Mouse (Mus musculus) thymus, postnatal 0 days (tissue): ENCODE measurements around the gene Tnfrsf13b. TPM values are rescaled to one million over a fixed set of nuclear protein-coding genes. Genes with fewer than 3 reads are reported as not detected.

ENCODE experiments used
- DNase-seq: peaks from one replicate; pipeline ENCODE4 v3.0.0-alpha.2; 2015; ENCODE audit warnings: low spot score
- polyA plus RNA-seq: library from polyadenylated mRNA; unstranded; fragments of >200 nt; fragmentation: Nextera tagmentation; extraction: Ambion mirVana; gene quantifications from 2 replicates; pipeline ENCODE4 v1.2.1, GENCODE M21; 2015

Tnfrsf13b gene
- 51.8 and 56.0 TPM in 2 replicates for polyA plus RNA-seq

DNA sequence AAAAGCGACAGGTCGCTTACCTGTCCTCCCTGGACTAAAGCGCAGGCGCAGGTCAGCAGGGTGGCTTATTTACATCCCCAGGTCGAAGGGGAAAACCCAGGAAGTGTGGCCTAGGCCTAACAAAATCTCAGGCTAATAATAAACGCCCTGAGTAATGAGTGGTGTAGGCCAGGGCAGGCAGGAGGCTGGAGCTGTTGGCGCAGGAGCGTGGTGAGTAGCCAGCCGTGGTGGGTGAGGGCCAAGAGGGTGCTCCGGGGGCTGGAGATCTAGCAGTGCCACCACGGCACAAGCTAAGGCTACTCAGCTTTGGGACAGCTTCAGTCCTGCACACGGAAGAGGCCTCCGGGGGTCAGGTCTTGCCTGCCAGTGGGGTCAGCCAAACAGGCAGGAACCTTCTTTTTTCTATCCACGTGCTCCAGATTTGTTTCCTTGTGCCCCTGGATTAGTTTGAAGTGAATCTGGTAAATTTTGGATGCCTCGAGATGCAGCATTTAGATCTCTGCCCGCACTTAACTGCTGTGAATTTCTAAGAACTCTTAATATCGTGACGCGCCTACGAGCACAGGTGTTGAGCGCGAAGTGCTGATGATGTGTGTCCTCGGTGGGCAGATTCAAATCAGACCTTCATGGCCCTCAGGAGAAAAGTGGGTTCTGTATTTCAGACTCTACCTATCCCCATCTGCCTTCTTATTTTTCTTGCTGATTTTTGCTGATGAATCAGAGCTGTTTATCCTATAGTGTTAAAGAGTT lies at the start of gene Tnfrsf13b:
Gene Tnfrsf13b, plus strand, starts transcription at position 150 of the 750 bp plus-strand sequence.
- no peak for DNase-seq

DNA sequence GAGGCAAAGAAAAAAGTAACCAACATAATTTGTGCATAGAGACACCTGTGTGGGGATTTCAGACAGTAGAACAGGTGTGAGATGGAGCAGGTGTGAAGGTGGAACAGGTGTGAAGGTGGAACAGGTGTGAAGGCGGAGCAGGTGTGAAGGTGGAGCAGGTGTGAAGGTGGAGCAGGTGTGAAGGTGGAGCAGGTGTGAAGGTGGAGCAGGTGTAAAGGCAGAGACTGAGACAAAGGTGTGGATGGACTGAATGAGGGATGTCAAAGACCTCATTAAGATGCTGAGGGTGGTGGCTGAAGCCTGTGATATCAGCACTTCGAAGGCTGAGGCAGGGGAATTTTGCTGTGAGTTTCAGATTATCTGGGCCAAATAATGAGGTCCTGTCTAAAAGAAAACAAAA lies 44.9 kb upstream of the Tnfrsf13b start:
- no peak for DNase-seq

DNA sequence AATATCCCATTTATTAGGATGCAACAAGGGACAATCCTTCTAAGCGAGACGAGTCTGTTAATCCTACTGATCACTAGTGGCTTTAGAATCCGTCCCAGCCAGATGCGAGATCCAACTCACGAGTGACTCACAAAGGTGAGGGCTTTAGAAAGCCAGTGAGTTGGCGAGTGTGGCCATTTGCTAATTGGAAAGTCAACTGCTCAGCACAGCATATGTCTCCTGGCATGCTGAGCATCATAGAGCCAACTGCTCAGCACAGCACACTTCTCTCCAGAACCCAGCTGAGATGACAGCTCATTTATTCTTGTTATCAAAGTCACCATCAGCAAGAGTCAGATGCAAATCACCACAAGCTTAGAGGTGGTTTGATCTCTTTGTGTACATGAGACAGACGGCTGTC lies 36.4 kb upstream of the Tnfrsf13b start:
- DNase-seq = no peak

DNA sequence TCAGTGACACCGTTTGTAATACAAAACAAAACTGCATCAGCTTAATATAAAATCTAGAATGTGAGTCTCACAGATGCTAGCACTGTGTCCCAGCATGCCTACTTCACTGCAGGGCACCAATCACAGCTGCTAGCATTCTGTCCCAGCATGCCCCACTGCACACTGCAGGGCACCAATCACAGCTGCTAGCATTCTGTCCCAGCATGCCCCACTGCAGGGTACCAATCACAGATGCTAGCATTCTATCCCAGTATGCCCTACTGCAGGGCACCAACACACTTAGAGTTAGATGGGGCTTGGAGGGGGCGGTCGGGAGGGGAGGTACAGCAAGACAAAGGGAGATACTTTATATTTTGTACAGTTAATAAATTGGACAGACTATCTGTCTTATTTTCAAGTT lies 35.4 kb upstream of the Tnfrsf13b start:
- DNase-seq = no peak

DNA sequence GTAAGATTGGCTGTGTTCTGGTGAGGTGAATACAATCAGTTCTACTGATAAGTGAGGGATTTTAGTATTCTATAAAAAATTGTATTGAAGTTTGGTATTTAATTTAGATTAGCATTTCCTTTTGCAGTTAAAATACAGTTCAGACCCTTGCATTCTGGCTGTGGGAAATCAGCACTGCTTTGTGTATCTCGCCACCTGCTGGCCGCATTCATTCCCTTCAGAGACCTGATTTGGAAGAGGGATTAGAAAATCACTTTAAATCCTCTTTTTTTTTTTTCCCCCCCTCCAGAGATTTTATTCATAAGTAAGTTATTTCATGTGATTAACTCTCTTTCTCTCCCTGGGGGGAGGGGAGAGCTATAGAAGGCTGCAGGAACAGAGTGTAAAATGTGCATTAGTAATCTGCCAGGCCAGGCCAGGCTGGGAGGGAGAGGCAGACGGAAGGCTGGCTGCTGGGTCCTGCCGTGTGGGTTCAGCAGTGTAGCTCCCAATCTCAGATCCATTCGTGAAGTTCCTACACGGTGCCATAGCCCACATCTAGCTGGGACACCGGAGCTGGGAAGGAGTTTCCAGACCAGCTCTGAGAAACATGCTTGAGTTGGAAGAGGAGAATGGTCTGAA lies 34.8 kb upstream of the Tnfrsf13b start:
- peak; percentile 48 for DNase-seq

DNA sequence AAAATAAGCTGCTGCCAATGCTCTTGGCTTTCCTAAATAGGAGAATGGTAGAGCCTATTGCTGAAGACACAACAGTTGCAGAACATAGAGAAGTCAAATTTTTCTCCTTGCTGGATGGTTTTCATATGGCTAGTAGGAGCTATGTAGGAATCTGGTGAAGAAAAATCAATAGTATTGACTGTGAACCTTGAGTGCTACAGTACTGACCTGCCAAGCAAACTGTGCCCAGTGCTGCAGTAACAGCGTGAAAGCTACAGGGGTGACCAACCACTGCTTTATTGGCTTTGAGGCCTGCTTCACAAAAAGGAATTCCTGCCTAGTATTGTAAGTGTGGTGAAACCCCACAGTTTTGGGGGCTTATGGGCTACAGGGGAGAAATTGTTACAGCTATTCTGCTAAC lies 28.5 kb upstream of the Tnfrsf13b start:
- DNase-seq = no peak

DNA sequence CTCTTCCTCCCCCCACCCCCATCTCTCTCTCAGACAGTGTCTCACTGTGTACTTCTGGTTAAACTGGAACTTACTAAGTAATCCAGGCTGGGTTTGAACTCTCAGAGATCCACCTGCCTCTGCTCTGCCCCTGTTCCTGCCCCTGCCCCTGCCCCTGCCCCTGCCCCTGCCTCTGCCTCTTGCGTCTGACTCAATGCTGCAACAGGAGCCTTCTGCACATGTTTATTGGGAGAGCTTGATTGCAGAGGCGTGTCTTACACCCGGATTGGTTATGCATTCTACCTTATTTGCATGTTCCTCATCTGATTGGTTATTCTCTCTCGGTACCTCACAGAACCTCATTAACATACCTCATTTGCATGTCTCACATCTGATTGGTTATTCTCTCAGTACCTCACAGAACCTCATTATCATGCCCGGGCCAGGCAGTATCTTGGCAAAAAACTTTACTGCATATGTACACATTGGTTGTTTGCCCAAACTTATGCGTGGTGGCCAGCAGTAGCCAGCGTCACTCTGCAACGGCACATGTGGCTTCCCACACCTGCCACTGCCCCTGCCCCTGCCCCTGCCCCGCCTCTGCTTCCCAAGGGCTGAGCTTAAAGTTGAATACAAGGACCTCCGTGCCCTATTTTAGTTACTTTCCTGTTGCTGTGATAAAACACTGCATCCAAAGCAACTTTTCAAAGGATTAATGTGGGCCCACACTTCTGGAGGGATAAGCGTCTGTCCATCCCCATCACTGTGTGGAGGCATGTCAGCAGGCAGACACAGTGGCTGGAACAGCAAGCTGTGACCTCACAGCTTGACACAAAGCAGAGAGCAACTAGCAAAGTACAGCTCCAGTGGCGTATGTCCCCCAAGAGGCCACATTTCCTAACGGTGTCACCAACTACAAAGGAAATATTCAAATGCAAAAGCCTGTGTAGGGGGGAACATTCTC lies 23.9 kb upstream of the Tnfrsf13b start:
- DNase-seq = no peak

DNA sequence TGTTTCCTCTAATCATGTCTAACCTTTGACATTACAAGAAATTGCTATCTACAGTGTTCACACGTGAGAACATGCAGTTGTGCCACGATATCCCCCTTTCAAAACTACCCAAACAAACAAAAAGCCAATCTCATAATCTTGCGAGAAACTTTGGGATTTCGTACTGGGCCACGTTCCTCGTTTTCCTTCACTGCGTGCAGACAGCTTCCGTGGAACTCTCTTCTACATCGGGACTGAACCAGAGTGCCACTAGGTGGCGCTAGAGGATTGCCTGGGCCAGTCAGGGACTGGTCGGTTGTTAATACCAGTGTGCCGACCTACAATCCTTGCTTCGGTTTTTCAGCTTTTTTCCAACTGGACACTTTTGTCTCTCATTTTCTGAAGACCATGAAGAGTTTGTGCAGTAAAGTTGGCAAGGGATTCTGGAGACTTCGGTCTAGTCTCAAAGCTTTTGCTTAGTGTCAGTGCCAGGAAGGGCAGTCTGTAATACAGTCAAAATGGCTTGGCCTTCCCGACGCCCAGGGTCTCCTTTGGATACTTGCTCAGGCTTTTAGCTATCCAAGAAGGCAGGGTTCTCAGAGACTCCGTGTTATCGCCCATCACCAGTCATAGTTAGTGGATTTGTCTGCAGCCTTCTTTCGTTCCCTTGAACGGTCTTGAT lies 22.2 kb upstream of the Tnfrsf13b start:
- peak; percentile 85 for DNase-seq

DNA sequence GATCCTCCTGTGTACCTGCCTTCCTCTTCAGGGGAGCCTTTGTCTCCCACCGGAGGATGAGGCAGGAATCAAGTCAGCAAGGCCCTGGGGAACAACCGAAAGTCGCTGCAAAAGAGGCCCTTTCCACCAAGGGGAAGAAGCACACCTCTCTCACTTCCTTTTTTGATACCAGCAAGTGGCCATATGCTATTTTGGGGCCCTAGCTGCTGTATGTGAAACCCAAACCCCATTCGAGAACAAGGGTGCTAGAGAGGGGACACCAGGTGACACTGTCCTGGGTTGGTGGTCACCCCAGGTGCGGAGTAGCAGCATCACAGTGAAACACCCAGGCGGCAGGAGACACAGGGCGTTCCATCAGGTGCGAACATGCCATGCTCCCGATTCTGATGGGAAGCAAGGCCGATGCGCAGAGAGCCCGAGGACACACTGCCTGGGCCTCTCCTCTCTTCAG lies 17.6 kb upstream of the Tnfrsf13b start:
- DNase-seq = no peak

DNA sequence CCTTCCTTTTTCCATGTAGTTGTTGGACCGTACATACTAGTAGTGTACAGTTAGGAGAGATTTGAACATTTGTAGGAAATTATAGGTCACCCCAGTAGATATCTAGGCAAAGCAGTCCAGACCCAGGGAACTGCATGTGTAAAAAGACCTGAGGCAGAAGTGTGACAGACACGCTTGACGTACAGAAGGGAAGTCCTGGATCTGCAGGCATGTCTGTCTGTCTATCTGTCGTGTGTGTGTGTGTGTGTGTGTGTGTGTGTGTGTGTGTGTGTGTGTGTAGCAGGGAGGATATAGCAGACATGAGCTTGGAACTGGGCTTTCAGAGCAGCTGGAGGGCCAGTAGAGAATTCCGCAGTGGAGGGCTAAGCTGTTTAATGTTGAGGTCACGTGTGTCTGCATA lies 16.8 kb upstream of the Tnfrsf13b start:
- DNase-seq = no peak

DNA sequence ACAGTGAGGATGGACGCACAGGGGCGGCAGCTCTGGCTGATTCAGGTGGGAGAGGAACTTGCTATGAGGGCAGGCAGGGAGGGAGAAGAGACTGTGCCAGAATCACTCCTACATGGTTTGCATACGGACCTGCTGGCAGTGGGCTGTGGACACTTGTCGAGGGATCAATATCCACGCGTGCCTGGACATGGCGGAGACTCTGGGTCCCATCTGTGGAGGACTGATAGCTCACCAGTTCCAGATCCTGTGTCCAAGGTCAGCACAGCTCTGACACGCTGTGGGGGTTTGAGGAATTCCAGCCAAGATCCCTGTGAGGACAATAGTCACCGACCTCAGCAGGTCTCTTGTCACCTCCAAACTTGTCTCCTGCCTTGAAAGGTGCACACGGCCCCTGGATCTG lies 16.4 kb upstream of the Tnfrsf13b start:
- DNase-seq = no peak

DNA sequence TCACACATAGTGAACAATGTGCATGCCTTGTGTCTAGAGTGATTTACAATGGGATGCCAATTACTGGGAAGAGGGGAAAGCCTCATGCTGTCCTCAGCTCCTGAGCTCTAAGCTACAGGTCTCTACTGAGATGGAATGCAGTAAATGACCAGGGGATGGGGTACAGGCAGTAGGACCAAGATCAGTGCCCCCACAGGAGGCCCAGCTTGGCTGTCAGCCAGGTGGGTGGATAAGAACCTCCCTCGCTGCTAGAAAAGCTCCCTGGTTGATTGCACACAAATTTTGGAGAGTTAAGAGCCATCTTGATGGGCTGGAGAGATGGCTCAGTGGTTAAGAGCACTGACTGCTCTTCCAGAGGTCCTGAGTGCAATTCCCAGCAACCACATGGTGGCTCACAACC lies 15.6 kb upstream of the Tnfrsf13b start:
- no peak for DNase-seq

DNA sequence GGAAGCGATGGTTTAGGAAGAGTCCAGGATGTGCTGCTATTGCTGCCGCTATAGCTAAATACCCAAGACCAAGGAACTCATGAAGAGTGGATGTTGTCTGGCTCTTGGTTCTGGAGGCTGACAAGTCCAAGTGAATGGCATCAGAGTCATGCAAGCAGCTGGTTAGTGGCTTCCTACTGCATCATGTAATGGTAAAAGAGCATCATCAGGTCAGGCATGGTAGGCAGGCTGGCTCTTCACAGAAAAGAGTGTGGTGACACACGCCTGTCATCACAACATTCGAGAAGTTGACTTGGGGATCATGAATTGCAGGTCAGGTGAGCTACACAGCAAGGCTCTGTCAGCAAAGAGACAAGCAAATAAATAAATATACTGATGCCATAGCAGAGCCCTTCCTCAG lies 15.1 kb upstream of the Tnfrsf13b start:
- DNase-seq = no peak

DNA sequence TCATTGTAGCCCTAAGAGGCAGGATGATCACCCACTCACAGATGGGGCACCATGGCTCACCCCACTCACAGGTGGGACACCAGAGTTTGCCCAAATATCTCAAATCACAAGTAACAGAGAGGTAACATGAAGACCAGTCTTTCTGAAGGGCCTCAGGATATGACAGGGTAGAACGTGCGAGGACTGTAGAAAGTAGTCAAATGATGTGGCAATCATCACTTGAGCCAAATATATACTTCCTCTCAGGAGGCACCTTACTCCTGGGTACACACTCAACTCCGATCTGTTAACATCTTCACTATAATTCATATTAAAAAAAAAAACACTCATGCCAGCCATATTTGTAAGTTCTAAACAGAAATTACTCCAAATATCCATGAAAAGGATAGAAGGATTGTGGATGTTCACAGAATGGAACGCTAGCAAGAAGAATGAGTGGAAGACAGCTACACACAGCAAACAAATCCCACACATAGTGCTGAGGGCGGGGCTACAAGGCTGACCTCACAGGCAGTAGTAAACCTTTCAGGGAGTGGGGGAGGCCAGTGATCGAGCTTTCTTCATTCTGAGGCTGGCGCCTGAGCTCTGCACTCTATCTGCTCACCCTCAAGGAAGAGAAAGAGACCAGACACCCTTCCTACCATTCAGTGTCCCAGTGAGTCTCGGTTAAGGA lies 14.1 kb upstream of the Tnfrsf13b start:
- no peak for DNase-seq

DNA sequence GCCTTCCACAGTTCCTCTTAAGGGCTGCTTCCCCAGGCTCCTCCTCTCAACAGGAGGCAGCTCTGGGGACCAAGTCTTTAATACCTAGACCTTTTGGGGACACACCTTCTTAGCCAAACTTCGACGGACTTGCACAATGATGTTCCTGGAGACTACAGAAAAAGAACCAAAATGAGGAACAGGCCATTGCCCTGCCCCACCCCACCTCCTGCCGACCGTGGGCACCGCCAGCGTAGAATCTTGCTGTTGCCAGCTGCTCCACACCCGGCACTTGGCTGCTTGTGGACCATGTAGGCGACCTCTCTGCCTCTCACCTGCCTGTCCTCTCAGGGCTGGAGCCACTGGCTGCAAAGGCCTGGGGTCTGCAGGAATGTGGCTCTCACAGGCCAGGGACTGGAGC lies 10.3 kb upstream of the Tnfrsf13b start:
- no peak for DNase-seq

DNA sequence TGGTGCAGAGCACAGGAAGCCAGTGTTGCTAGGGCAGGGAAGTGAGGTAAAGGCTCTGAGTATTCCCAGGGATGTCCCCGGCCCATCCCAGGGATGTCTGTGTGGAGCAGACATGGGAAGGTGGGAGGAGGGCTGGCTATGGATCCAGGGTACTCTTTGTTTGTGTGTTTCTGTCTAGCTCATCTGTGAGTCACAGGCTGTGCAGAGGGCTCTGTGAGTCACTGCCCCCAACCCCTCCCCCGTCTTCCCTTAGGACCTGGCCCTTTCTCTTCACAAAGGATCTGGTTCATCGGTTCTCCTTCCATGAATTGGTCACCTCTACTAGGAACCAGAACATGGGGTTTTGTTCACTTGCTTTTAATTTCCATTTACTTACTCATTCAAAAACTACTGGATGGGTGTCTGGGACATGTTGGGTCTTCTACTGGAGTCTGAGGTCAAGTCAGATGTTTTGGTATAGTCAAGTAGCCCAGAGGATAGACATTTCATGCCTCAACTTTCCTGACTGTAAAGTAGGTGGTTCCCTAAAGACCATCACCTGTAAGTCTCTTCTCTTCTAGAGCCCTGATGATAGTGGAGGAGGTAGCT lies 6.5 kb upstream of the Tnfrsf13b start:
- DNase-seq = no peak

DNA sequence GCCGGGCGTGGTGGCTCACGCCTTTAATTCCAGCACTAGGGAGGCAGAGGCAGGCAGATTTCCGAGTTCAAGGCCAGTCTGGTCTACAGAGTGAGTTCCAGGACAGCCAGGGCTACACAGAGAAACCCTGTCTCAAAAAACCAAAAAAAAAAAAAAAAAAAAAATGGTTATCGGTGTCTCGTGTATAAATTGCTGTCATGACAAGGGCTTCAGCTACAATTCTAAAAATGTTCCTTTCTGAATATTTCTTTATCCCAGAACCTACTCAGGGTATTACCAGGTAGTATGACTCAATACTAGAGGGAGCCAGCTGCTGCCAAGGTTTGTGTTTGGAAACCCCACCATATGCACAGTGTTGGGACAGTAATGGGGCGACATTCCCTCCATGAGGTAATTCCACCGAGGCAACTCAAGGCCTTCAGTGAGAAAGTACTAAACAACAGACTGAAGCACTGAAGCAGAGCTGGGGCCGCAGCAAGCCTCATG lies 4.2 kb upstream of the Tnfrsf13b start:
- DNase-seq = no peak

DNA sequence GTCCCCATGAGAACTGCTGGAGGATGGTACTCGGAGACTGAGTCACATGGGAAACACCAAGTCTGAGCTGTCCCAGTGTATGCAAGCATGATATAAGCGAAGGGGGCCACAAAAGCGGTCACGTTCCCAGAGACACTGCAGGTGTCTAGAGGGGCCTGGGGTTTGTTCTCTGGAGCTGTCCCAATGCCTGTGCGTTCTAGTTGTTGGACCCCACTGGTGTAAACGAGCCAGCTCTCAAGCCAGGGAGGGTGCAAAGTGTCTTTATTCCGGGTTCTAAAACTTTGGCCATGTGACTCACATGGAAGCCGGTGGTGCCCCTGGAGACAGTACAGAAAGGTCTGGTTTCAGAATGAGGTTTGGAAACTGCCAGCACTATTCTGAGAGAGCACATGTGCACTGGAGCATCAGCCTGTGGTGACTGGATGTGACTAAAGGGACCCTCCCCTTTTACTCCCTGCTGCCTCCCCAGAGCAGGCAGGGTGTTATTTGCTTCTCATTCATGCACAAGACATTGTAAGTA lies 3.7 kb upstream of the Tnfrsf13b start:
- no peak for DNase-seq

DNA sequence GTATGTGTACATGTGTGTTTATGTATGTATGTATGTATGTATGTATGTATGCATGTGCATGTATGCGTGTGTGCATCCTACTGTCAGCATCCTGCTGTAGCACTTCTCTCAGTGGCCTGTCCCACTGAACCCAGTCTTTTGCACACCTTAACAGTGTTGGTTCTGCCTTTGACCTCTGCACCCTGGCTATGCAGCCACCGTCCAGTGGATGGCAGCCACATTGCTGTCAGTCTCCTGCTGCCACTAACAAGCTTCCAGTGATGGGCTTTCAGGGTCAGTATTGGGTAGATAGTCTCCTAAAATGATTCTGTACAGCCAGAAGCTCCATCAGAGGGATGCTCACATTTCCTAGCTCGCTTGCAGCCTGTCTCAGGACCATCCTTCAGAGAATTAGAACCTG lies 2.7 kb upstream of the Tnfrsf13b start:
- DNase-seq = no peak

DNA sequence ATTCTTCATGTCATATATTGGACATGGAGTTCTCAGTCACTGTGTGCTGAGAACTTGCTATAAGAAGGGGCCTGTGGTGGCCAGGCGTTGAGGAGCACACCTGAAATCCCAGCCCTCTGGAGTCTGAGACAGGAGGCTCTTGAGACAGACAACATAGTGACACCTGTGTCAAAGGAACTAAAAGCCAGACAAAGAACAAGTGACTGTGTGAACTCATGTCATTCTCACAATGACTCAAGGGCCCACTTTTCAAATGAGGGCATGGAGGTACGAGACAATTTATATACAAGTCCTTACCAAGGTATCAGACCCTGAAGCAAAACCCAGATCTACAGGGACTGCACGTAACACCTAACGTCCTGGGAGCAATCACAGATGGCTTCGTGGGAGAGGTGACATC lies 585 bp upstream of the Tnfrsf13b start:
- no peak for DNase-seq
